Mouse (Mus musculus): ENCODE data around the gene Slc27a2. TPM values are rescaled to one million over a fixed set of nuclear protein-coding genes. Genes with fewer than 3 reads are reported as not detected.

Gene Slc27a2
- total and polyA plus RNA-seq, 3 experiments = not detected

DNA sequence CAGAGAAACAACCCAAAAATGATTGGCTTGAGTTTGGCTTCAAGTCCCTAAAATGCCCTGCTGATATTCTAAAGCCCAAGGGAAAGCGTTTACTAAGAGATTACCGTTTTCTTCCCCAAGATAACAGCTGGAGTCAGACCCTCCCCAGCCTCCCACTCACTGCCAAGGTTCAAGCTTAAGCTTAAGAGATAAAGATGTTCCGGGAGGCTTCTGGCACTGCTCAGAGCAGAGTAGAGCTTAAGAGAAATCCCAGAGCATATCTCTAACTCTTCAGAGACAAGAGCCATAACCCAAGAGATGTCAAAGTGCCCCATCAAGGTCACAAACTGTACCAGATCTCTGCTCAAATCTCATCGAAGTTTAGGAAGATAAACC, 54.5 kb downstream of the Slc27a2 start:
- H3K4me3 ChIP-seq (ENCODE audit: control insufficient read depth in 1 of 2, insufficient read depth in 1 of 2, low read depth in 2 of 2, low read length in 2 of 2) = no peak overlapping the region
- TF ChIP-seq E2F4 (IDR thresholded peaks at IDR 0.05; ENCODE audit: borderline replicate concordance, low read depth, low read length) = no peak
- peak; percentile 76 to 77 for TF ChIP-seq EP300 (IDR thresholded peaks at IDR 0.05; ENCODE audit: low read depth in 1 of 2, low read length in 2 of 2)
- TF ChIP-seq ELF1 (IDR thresholded peaks at IDR 0.05; ENCODE audit: low read depth, low read length) = no peak
- TF ChIP-seq MAX (IDR thresholded peaks at IDR 0.05; ENCODE audit: low read length) = 0 out of 2 replicates have a peak, but pooled peaks have one; percentile 29
- no peak for TF ChIP-seq POLR2A (IDR thresholded peaks at IDR 0.05; ENCODE audit: control insufficient read depth in 1 of 2, insufficient read depth in 1 of 2, low read depth in 1 of 2, low read length in 2 of 2, poor library complexity in 1 of 2)
- TF ChIP-seq UBTF (IDR thresholded peaks at IDR 0.05; ENCODE audit: borderline replicate concordance, insufficient read depth, low read depth, low read length) = no peak
- no peak for TF ChIP-seq MYB (IDR thresholded peaks at IDR 0.05; ENCODE audit: low read depth, low read length)
- peak; percentile 86 for TF ChIP-seq RCOR1 (IDR thresholded peaks at IDR 0.05; ENCODE audit: low read depth, low read length)
- TF ChIP-seq MYC (IDR thresholded peaks at IDR 0.05; ENCODE audit: low read depth, low read length) = no peak
- TF ChIP-seq ETS1 (IDR thresholded peaks at IDR 0.05; ENCODE audit: low read depth, low read length) = peak; percentile 84
- no peak for TF ChIP-seq TAL1 (IDR thresholded peaks at IDR 0.05; ENCODE audit: low read length)
- TF ChIP-seq ZNF384 (IDR thresholded peaks at IDR 0.05; ENCODE audit: low read depth, low read length) = no peak
- TF ChIP-seq POLR2AphosphoS5 (IDR thresholded peaks at IDR 0.05; ENCODE audit: borderline replicate concordance, low read depth, low read length) = no peak
- TF ChIP-seq ZMIZ1 (IDR thresholded peaks at IDR 0.05; ENCODE audit: low read depth, low read length) = no peak
- 0 out of 2 replicates have a peak, but pooled peaks have one; percentile 58 for TF ChIP-seq MAZ (IDR thresholded peaks at IDR 0.05; ENCODE audit: low read depth, low read length)
- no peak for TF ChIP-seq KAT2A (conservative IDR thresholded peaks at IDR 0.05; ENCODE audit: low read depth, low read length)
- no peak for TF ChIP-seq SMC3 (IDR thresholded peaks at IDR 0.05; ENCODE audit: low read depth, low read length)
- TF ChIP-seq MXI1 (IDR thresholded peaks at IDR 0.05; ENCODE audit: low read depth, low read length) = peak; percentile 41; the same call in 1 of the 2 replicates
- TF ChIP-seq CHD1 (IDR thresholded peaks at IDR 0.05; ENCODE audit: low read depth, low read length) = no peak
- no peak for TF ChIP-seq ZC3H11A (IDR thresholded peaks at IDR 0.05; ENCODE audit: low read depth, low read length)
- TF ChIP-seq HCFC1 (IDR thresholded peaks at IDR 0.05; ENCODE audit: low read depth, low read length) = no peak
- no peak for TF ChIP-seq GABPA (IDR thresholded peaks at IDR 0.05; ENCODE audit: low read depth, low read length)
- TF ChIP-seq NELFE (IDR thresholded peaks at IDR 0.05; ENCODE audit: low read depth, low read length) = no peak
- TF ChIP-seq SIN3A (IDR thresholded peaks at IDR 0.05; ENCODE audit: low read length) = peak; percentile 57; the same call in 1 of the 2 replicates
- no peak for TF ChIP-seq NRF1 (IDR thresholded peaks at IDR 0.05; ENCODE audit: insufficient read depth, low read depth, low read length, poor library complexity, severe bottlenecking)
- TF ChIP-seq CTCF (IDR thresholded peaks at IDR 0.05 in 2 of 3, conservative IDR thresholded peaks at IDR 0.05 in 1 of 3; ENCODE audit: control insufficient read depth in 1 of 3, insufficient read depth in 1 of 3, low read depth in 2 of 3, low read length in 3 of 3, poor library complexity in 1 of 3, severe bottlenecking in 1 of 3) = no peak
- no peak for TF ChIP-seq CHD2 (IDR thresholded peaks at IDR 0.05; ENCODE audit: low read length)
- TF ChIP-seq TCF12 (IDR thresholded peaks at IDR 0.05; ENCODE audit: low read depth, low read length) = peak; percentile 74
- TF ChIP-seq BHLHE40 (IDR thresholded peaks at IDR 0.05; ENCODE audit: borderline replicate concordance, low read depth, low read length) = peak; percentile 17; the same call in 1 of the 2 replicates
- no peak for TF ChIP-seq ZKSCAN1 (IDR thresholded peaks at IDR 0.05; ENCODE audit: low read depth, low read length)
- TF ChIP-seq USF2 (IDR thresholded peaks at IDR 0.05; ENCODE audit: borderline replicate concordance in 1 of 2, insufficient read depth in 1 of 2, low read depth in 1 of 2, low read length in 2 of 2) = no peak
- no peak for TF ChIP-seq MEF2A (IDR thresholded peaks at IDR 0.05; ENCODE audit: extremely low read depth, insufficient replicate concordance, low read depth, low read length, poor library complexity, severe bottlenecking)
- TF ChIP-seq GATA1 (IDR thresholded peaks at IDR 0.05; ENCODE audit: low read depth, low read length) = peak; percentile 68
- TF ChIP-seq POLR2AphosphoS2 (IDR thresholded peaks at IDR 0.05; ENCODE audit: low read length) = no peak
- TF ChIP-seq RAD21 (IDR thresholded peaks at IDR 0.05; ENCODE audit: low read depth, low read length) = no peak
- no peaks in the 10 kb centered on the region for H3K9me3 ChIP-seq (replicated peaks; ENCODE audit: insufficient read depth, low read length)
- peak; percentile 77 for DNase-seq (ENCODE audit: low read depth, low spot score)
- H3K27ac ChIP-seq (ENCODE audit: control insufficient read depth, low read depth, low read length) = 0 out of 2 replicates have a peak overlapping the region, but pooled peaks have one; percentile 20
- no peaks in the 10 kb centered on the region for H3K79me2 ChIP-seq (ENCODE audit: control insufficient read depth, insufficient read depth, low read length, poor library complexity)
- H3K9ac ChIP-seq (ENCODE audit: control insufficient read depth, low read depth, low read length, poor library complexity, severe bottlenecking) = no peak overlapping the region
- no peaks in the 10 kb centered on the region for H3K27me3 ChIP-seq (ENCODE audit: control insufficient read depth in 1 of 2, insufficient read depth in 2 of 2, low read length in 2 of 2)
- H3K36me3 ChIP-seq (ENCODE audit: control insufficient read depth in 1 of 2, insufficient read depth in 2 of 2, low read length in 2 of 2) = peaks cover 0 to 14% of the 10 kb centered on the region in 2 experiments; a peak in 2 of 4 replicates
- H3K4me1 ChIP-seq (ENCODE audit: control insufficient read depth in 1 of 2, insufficient read depth in 2 of 2, low read length in 2 of 2) = peaks cover 11 to 29% of the 10 kb centered on the region in 2 experiments
